Mouse (Mus musculus): ENCODE measurements at regions not wholly inside any gene's neighbourhood (a gene's known extent, or its start where the extent isn't known, plus 50 kb on each side); places are given as distances from the start of the nearest gene placed in this dataset.

GRCm38 (mm10) chr1:42262606-42263005, 433.0 kb upstream of the Pou3f3 start:
- no peaks in the 10 kb centered on the region for H3K27me3 ChIP-seq (ENCODE audit: control insufficient read depth, insufficient read depth, low read length)
- H3K4me1 ChIP-seq (ENCODE audit: control insufficient read depth, insufficient read depth, insufficient read length, low read length), result no peaks in the 10 kb centered on the region
- no peak overlapping the region for H3K4me3 ChIP-seq (ENCODE audit: low read depth, low read length)
- TF ChIP-seq CTCF (IDR thresholded peaks at IDR 0.05; ENCODE audit: extremely low read depth, insufficient read length, insufficient replicate concordance, low read depth, low read length), result no peak
- no peak for TF ChIP-seq POLR2A (IDR thresholded peaks at IDR 0.05; ENCODE audit: low read depth, low read length)
- 74% methylated on average over 5 of the region's 5 CpGs for WGBS
- H3K36me3 ChIP-seq (ENCODE audit: control insufficient read depth, insufficient read depth, low read length), result no peaks in the 10 kb centered on the region
- no peak overlapping the region for H3K27ac ChIP-seq (ENCODE audit: insufficient read depth, low read depth, low read length)

GRCm38 (mm10) chr1:42277130-42277529, 418.4 kb upstream of the Pou3f3 start:
- H3K4me3 ChIP-seq (ENCODE audit: low read depth, low read length), result no peak overlapping the region
- TF ChIP-seq CTCF (IDR thresholded peaks at IDR 0.05; ENCODE audit: extremely low read depth, insufficient read length, insufficient replicate concordance, low read depth, low read length) (no peak), POLR2A (IDR thresholded peaks at IDR 0.05; ENCODE audit: low read depth, low read length) (no peak)
- no peak overlapping the region for H3K27ac ChIP-seq (ENCODE audit: insufficient read depth, low read depth, low read length)
- no peaks in the 10 kb centered on the region for H3K27me3 ChIP-seq (ENCODE audit: control insufficient read depth, insufficient read depth, low read length)
- no peaks in the 10 kb centered on the region for H3K4me1 ChIP-seq (ENCODE audit: control insufficient read depth, insufficient read depth, insufficient read length, low read length)
- no peaks in the 10 kb centered on the region for H3K36me3 ChIP-seq (ENCODE audit: control insufficient read depth, insufficient read depth, low read length)
- 72% methylated on average over 8 of the region's 8 CpGs for WGBS

GRCm38 (mm10) chr1:42295841-42296240, 399.7 kb upstream of the Pou3f3 start:
- H3K27me3 ChIP-seq (ENCODE audit: control insufficient read depth, insufficient read depth, low read length), result no peaks in the 10 kb centered on the region
- no peak for TF ChIP-seq POLR2A (IDR thresholded peaks at IDR 0.05; ENCODE audit: low read depth, low read length)
- no peak for TF ChIP-seq CTCF (IDR thresholded peaks at IDR 0.05; ENCODE audit: extremely low read depth, insufficient read length, insufficient replicate concordance, low read depth, low read length)
- H3K4me3 ChIP-seq (ENCODE audit: low read depth, low read length), result no peak overlapping the region
- no peak overlapping the region for H3K27ac ChIP-seq (ENCODE audit: insufficient read depth, low read depth, low read length)
- WGBS, result 76% methylated on average over 10 of the region's 10 CpGs
- no peaks in the 10 kb centered on the region for H3K4me1 ChIP-seq (ENCODE audit: control insufficient read depth, insufficient read depth, insufficient read length, low read length)
- no peaks in the 10 kb centered on the region for H3K36me3 ChIP-seq (ENCODE audit: control insufficient read depth, insufficient read depth, low read length)

GRCm38 (mm10) chr1:42309251-42309650, 386.3 kb upstream of the Pou3f3 start:
- TF ChIP-seq CTCF (IDR thresholded peaks at IDR 0.05; ENCODE audit: extremely low read depth, insufficient read length, insufficient replicate concordance, low read depth, low read length), result no peak
- no peak for TF ChIP-seq POLR2A (IDR thresholded peaks at IDR 0.05; ENCODE audit: low read depth, low read length)
- WGBS, result 91% methylated on average over 1 of the region's 1 CpGs
- no peak overlapping the region for H3K27ac ChIP-seq (ENCODE audit: insufficient read depth, low read depth, low read length)
- no peaks in the 10 kb centered on the region for H3K36me3 ChIP-seq (ENCODE audit: control insufficient read depth, insufficient read depth, low read length)
- H3K4me1 ChIP-seq (ENCODE audit: control insufficient read depth, insufficient read depth, insufficient read length, low read length), result no peaks in the 10 kb centered on the region
- H3K4me3 ChIP-seq (ENCODE audit: low read depth, low read length), result no peak overlapping the region
- H3K27me3 ChIP-seq (ENCODE audit: control insufficient read depth, insufficient read depth, low read length), result no peaks in the 10 kb centered on the region

- H3K27ac ChIP-seq (ENCODE audit: insufficient read depth, low read depth, low read length), result no peak overlapping the region
- H3K36me3 ChIP-seq (ENCODE audit: control insufficient read depth, insufficient read depth, low read length), result no peaks in the 10 kb centered on the region
- no peaks in the 10 kb centered on the region for H3K27me3 ChIP-seq (ENCODE audit: control insufficient read depth, insufficient read depth, low read length)
- 79% methylated on average over 4 of the region's 4 CpGs for WGBS
- no peak overlapping the region for H3K4me3 ChIP-seq (ENCODE audit: low read depth, low read length)
- no peaks in the 10 kb centered on the region for H3K4me1 ChIP-seq (ENCODE audit: control insufficient read depth, insufficient read depth, insufficient read length, low read length)
- TF ChIP-seq POLR2A (IDR thresholded peaks at IDR 0.05; ENCODE audit: low read depth, low read length), result no peak
- no peak for TF ChIP-seq CTCF (IDR thresholded peaks at IDR 0.05; ENCODE audit: extremely low read depth, insufficient read length, insufficient replicate concordance, low read depth, low read length)
Measured at GRCm38 (mm10) chr1:42313494-42313893, 382.1 kb upstream of the Pou3f3 start.

GRCm38 (mm10) chr1:42351884-42352283, 343.7 kb upstream of the Pou3f3 start:
- Histone ChIP-seq H3K4me1 (ENCODE audit: control insufficient read depth, insufficient read depth, insufficient read length, low read length) (no peaks in the 10 kb centered on the region), H3K4me3 (ENCODE audit: low read depth, low read length) (no peak overlapping the region), H3K27ac (ENCODE audit: insufficient read depth, low read depth, low read length) (no peak overlapping the region), H3K36me3 (ENCODE audit: control insufficient read depth, insufficient read depth, low read length) (no peaks in the 10 kb centered on the region), H3K27me3 (ENCODE audit: control insufficient read depth, insufficient read depth, low read length) (no peaks in the 10 kb centered on the region)
- no peak for TF ChIP-seq POLR2A (IDR thresholded peaks at IDR 0.05; ENCODE audit: low read depth, low read length)
- no peak for TF ChIP-seq CTCF (IDR thresholded peaks at IDR 0.05; ENCODE audit: extremely low read depth, insufficient read length, insufficient replicate concordance, low read depth, low read length)
- WGBS, result 77% methylated on average over 4 of the region's 4 CpGs

- no peak overlapping the region for H3K4me3 ChIP-seq (ENCODE audit: low read depth, low read length)
- 76% methylated on average over 13 of the region's 13 CpGs for WGBS
Measured at GRCm38 (mm10) chr1:42352389-42352788, 343.2 kb upstream of the Pou3f3 start.

GRCm38 (mm10) chr1:42353096-42353495, 342.5 kb upstream of the Pou3f3 start:
- 78% methylated on average over 8 of the region's 8 CpGs for WGBS
- H3K27me3 ChIP-seq (ENCODE audit: control insufficient read depth, insufficient read depth, low read length), result no peaks in the 10 kb centered on the region
- H3K36me3 ChIP-seq (ENCODE audit: control insufficient read depth, insufficient read depth, low read length), result no peaks in the 10 kb centered on the region
- H3K27ac ChIP-seq (ENCODE audit: insufficient read depth, low read depth, low read length), result no peak overlapping the region
- TF ChIP-seq CTCF (IDR thresholded peaks at IDR 0.05; ENCODE audit: extremely low read depth, insufficient read length, insufficient replicate concordance, low read depth, low read length) (no peak), POLR2A (IDR thresholded peaks at IDR 0.05; ENCODE audit: low read depth, low read length) (no peak)
- H3K4me3 ChIP-seq (ENCODE audit: low read depth, low read length), result no peak overlapping the region
- no peaks in the 10 kb centered on the region for H3K4me1 ChIP-seq (ENCODE audit: control insufficient read depth, insufficient read depth, insufficient read length, low read length)

More at GRCm38 (mm10) chr1:42352389-42352788, 343.2 kb upstream of the Pou3f3 start:
- H3K27ac ChIP-seq (ENCODE audit: insufficient read depth, low read depth, low read length), result no peak overlapping the region
- H3K36me3 ChIP-seq (ENCODE audit: control insufficient read depth, insufficient read depth, low read length), result no peaks in the 10 kb centered on the region
- H3K27me3 ChIP-seq (ENCODE audit: control insufficient read depth, insufficient read depth, low read length), result no peaks in the 10 kb centered on the region
- TF ChIP-seq CTCF (IDR thresholded peaks at IDR 0.05; ENCODE audit: extremely low read depth, insufficient read length, insufficient replicate concordance, low read depth, low read length) (no peak), POLR2A (IDR thresholded peaks at IDR 0.05; ENCODE audit: low read depth, low read length) (no peak)
- no peaks in the 10 kb centered on the region for H3K4me1 ChIP-seq (ENCODE audit: control insufficient read depth, insufficient read depth, insufficient read length, low read length)

All from small intestine, adult 2 months (tissue).